Mouse (Mus musculus) urinary bladder, postnatal 25 days (tissue): Measurements from ENCODE around the gene Zfp202.

Source experiments
- DNase-seq: peaks from one replicate; pipeline ENCODE4 v3.0.0; 2022; ENCODE audit warnings: low spot score

Gene Zfp202

GRCm38 (mm10) chr9:40240311-40240710, 48.2 kb downstream of the Zfp202 start:
- DNase-seq: no peak

GRCm38 (mm10) chr9:40241223-40241801, 49.2 kb downstream of the Zfp202 start:
- peak; percentile 10 for DNase-seq

GRCm38 (mm10) chr9:40241951-40242888, 50.1 kb downstream of the Zfp202 start:
- no peak for DNase-seq

DNA sequence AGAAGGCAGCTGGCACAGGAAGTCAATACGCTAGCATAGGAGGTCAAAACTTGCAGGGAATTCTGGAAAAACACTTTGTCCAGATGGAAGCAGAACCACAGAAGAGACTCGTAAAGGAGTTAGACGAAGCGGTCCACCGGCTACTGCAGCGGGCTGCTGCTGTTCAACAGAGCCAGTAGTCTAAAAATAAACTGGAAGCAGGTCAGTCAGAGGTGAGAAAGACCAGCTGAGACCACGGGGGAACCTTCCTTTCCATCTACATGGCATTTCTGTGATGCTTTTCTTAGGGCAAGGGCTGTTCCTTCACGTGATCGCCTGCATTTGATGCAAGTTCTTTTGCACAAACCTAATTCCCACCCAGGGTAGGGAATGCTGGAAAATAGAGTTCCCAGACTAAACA, 53.4 kb downstream of the Zfp202 start:
- no peak for DNase-seq

DNA sequence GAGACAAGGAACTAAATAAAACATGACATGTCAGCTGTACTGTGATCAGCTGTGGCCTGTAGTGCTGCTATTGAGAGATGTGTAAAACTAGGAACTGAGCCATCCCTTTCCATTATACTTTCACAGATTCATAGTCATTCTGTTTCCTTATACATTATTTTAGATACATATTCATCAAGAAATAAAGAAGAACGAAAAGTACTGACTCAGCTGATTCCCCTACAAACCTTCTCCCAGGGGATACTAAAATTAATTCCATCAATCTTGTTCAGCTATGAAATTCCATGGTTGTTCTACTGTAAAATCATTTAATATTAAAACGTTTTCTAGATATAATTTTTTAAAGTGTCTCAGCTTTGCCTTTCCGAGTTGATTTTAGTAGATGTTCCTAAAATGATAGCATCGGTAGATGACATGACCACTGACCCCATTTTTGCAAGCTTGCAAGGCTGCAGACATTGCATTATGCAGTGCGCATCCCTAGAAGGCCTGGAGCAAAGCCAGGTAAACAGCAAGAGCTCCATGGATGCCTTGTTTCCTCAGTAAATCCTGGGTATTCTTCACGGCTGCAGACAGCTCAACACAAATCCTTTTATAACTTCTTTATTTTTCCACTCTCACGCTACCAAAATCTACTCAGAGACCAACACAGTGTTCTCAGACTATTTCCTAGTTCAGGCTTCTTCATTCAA, 54.0 kb downstream of the Zfp202 start:
- DNase-seq: no peak

- no peak for DNase-seq
Measured at GRCm38 (mm10) chr9:40246702-40247101, 54.6 kb downstream of the Zfp202 start.

- DNase-seq: no peak
Measured at GRCm38 (mm10) chr9:40249106-40249505, 57.0 kb downstream of the Zfp202 start.

- DNase-seq: no peak
Measured at GRCm38 (mm10) chr9:40252459-40252858, 60.3 kb downstream of the Zfp202 start.
